26 mouse cellular contexts compared by ENCODE assay signal in genomic region chr6:38762006-38762405, GRCm38 (mm10).
DNase-seq lines count a peak whose midpoint lies in the region; ATAC-seq and TF ChIP-seq lines count a peak whose summit lies in the region.
"Had no signal": no experiment of that assay in that cellular context is flagged by ENCODE, and none has a peak within 500 bp of the region (broad histone marks: within the 10 kb centered on the region; RNA-seq: fewer than 3 reads in every experiment).

No protein-coding gene starts in this region.

- 90% methylated on average over 7 of the region's 7 CpGs for WGBS in heart, postnatal 0 days
- 92% methylated on average over 7 of the region's 7 CpGs for WGBS in heart, embryonic 12.5 days
- WGBS in kidney, adult 2 months = 85% methylated on average over 7 of the region's 7 CpGs
- 80% methylated on average over 7 of the region's 7 CpGs for WGBS in kidney, postnatal 0 days
- WGBS in kidney, embryonic 16.5 days = 86% methylated on average over 7 of the region's 7 CpGs

- no peak for TF ChIP-seq EP300 in heart, postnatal 0 days (IDR thresholded peaks at IDR 0.05; ENCODE audit: low read depth)

- 0 out of 2 replicates have a peak, but pooled peaks cover under 1% of the 10 kb centered on the region for H3K9me3 ChIP-seq in heart, postnatal 0 days (replicated peaks; ENCODE audit: control insufficient read depth, low read length)
- no peaks in the 10 kb centered on the region for H3K9me3 ChIP-seq in heart, embryonic 12.5 days (replicated peaks)
- H3K9me3 ChIP-seq in kidney, postnatal 0 days (replicated peaks; ENCODE audit: low read length) = no peaks in the 10 kb centered on the region
- no peaks in the 10 kb centered on the region for H3K9me3 ChIP-seq in kidney, embryonic 16.5 days (ENCODE audit: low read length)
- H3K9me3 ChIP-seq: embryonic facial prominence, embryonic 12.5 days; embryonic facial prominence, embryonic 15.5 days; heart, embryonic 15.5 days had no signal

- H3K27me3 ChIP-seq in heart, postnatal 0 days (ENCODE audit: control insufficient read depth, insufficient read depth, low read length) = no peaks in the 10 kb centered on the region
- H3K27me3 ChIP-seq in heart, embryonic 12.5 days (replicated peaks) = no peaks in the 10 kb centered on the region
- no peaks in the 10 kb centered on the region for H3K27me3 ChIP-seq in kidney, adult 2 months (replicated peaks; ENCODE audit: control insufficient read depth, insufficient read depth, low read length)
- H3K27me3 ChIP-seq in kidney, postnatal 0 days (ENCODE audit: insufficient read depth, low read length) = no peaks in the 10 kb centered on the region
- no peaks in the 10 kb centered on the region for H3K27me3 ChIP-seq in kidney, embryonic 16.5 days (ENCODE audit: insufficient read depth, low read length)
- H3K27me3 ChIP-seq: embryonic facial prominence, embryonic 12.5 days; embryonic facial prominence, embryonic 15.5 days; heart, embryonic 15.5 days had no signal

- H3K4me2 ChIP-seq in heart, postnatal 0 days (ENCODE audit: low read depth, low read length) = no peak overlapping the region
- no peak overlapping the region for H3K4me2 ChIP-seq in heart, embryonic 12.5 days
- H3K4me2 ChIP-seq in kidney, postnatal 0 days (ENCODE audit: low read length) = no peak overlapping the region
- no peak overlapping the region for H3K4me2 ChIP-seq in kidney, embryonic 16.5 days (replicated peaks; ENCODE audit: low read depth, low read length)
- H3K4me2 ChIP-seq: embryonic facial prominence, embryonic 12.5 days; embryonic facial prominence, embryonic 15.5 days; heart, embryonic 11.5 days; heart, embryonic 15.5 days; hindbrain, embryonic 14.5 days had no signal

- no peak overlapping the region for H3K4me3 ChIP-seq in heart, postnatal 0 days (ENCODE audit: low read depth, low read length)
- H3K4me3 ChIP-seq in heart, embryonic 12.5 days = no peak overlapping the region
- no peak overlapping the region for H3K4me3 ChIP-seq in kidney, adult 2 months (ENCODE audit: insufficient read depth, low read depth, low read length)
- no peak overlapping the region for H3K4me3 ChIP-seq in kidney, postnatal 0 days (replicated peaks; ENCODE audit: low read depth, low read length)
- no peak overlapping the region for H3K4me3 ChIP-seq in kidney, embryonic 16.5 days (ENCODE audit: low read length)
- H3K4me3 ChIP-seq: embryonic facial prominence, embryonic 12.5 days; embryonic facial prominence, embryonic 15.5 days; gastrocnemius, adult 2 months; heart, embryonic 15.5 days had no signal

- ATAC-seq in heart, postnatal 0 days (ENCODE audit: insufficient read depth, low read depth) = no peak
- ATAC-seq in heart, embryonic 12.5 days (ENCODE audit: insufficient number of reproducible peaks, low FRiP score) = no peak
- no peak for ATAC-seq in kidney, postnatal 0 days (replicated peaks; ENCODE audit: low FRiP score, low read depth)
- ATAC-seq in kidney, embryonic 16.5 days (ENCODE audit: low FRiP score, low TSS enrichment) = no peak
- ATAC-seq: CD4-positive, CD25-positive, alpha-beta regulatory T cell, adult 4 months; forebrain, embryonic 14.5 days; forebrain, postnatal 0 days; hindbrain, postnatal 0 days; inflammation-experienced regulatory T-cells, adult 6 months had no signal

- H3K36me3 ChIP-seq in heart, postnatal 0 days (replicated peaks; ENCODE audit: control insufficient read depth, insufficient read depth, low read length) = no peaks in the 10 kb centered on the region
- H3K36me3 ChIP-seq in heart, embryonic 12.5 days = no peaks in the 10 kb centered on the region
- H3K36me3 ChIP-seq in kidney, adult 2 months (ENCODE audit: control insufficient read depth, insufficient read depth, low read length) = no peaks in the 10 kb centered on the region
- peaks cover 2% of the 10 kb centered on the region; the same call in 1 of the 2 replicates for H3K36me3 ChIP-seq in kidney, postnatal 0 days (ENCODE audit: insufficient read depth, low read length)
- H3K36me3 ChIP-seq in kidney, embryonic 16.5 days (ENCODE audit: insufficient read depth, low read length) = peaks cover 6% of the 10 kb centered on the region; the same call in 1 of the 2 replicates
- H3K36me3 ChIP-seq: embryonic facial prominence, embryonic 12.5 days; embryonic facial prominence, embryonic 15.5 days; heart, embryonic 15.5 days had no signal

- TF ChIP-seq POLR2A in kidney, adult 2 months (IDR thresholded peaks at IDR 0.05; ENCODE audit: low read depth, low read length) = no peak

- no peak for DNase-seq in heart, postnatal 0 days (ENCODE audit: low spot score)
- DNase-seq in kidney, adult 2 months = no peak
- DNase-seq in kidney, adult 8-10 months = no peak
- DNase-seq in kidney, postnatal 0 days (ENCODE audit: low spot score) = no peak
- DNase-seq: adrenal gland, adult 2 months; adrenal gland, postnatal 14 days; cerebellum, adult 11 months; cerebellum, adult 2 months; cerebellum, adult 9-11 months; cerebellum, postnatal 25 days; forebrain, postnatal 0 days; gastrocnemius, adult 2 months; gastrocnemius, postnatal 14 days; heart, adult 18-20 months; heart, postnatal 14 days had no signal

- H3K9ac ChIP-seq in heart, postnatal 0 days (replicated peaks; ENCODE audit: low read depth, low read length) = no peak overlapping the region
- no peak overlapping the region for H3K9ac ChIP-seq in heart, embryonic 12.5 days
- H3K9ac ChIP-seq in kidney, postnatal 0 days (ENCODE audit: low read depth, low read length) = no peak overlapping the region
- H3K9ac ChIP-seq in kidney, embryonic 16.5 days (replicated peaks; ENCODE audit: low read length) = no peak overlapping the region
- H3K9ac ChIP-seq: embryonic facial prominence, embryonic 12.5 days; embryonic facial prominence, embryonic 15.5 days; forebrain, postnatal 0 days; heart, embryonic 15.5 days; hindbrain, embryonic 14.5 days had no signal

- H3K27ac ChIP-seq in heart, postnatal 0 days (ENCODE audit: low read depth) = 0 out of 2 replicates have a peak overlapping the region, but pooled peaks have one; percentile 47
- no peak overlapping the region for H3K27ac ChIP-seq in heart, embryonic 12.5 days (ENCODE audit: poor library complexity, severe bottlenecking)
- H3K27ac ChIP-seq in kidney, adult 2 months (ENCODE audit: insufficient read depth, low read depth, low read length) = peak overlapping the region; percentile 54; the same call in 1 of the 2 replicates
- H3K27ac ChIP-seq in kidney, postnatal 0 days = peak overlapping the region; percentile 42; the same call in 1 of the 2 replicates
- no peak overlapping the region for H3K27ac ChIP-seq in kidney, embryonic 16.5 days (ENCODE audit: low read length)
- H3K27ac ChIP-seq: embryonic facial prominence, embryonic 12.5 days; embryonic facial prominence, embryonic 15.5 days; hindbrain, embryonic 14.5 days; hindbrain, postnatal 0 days had no signal

- peaks cover 44% of the 10 kb centered on the region for H3K4me1 ChIP-seq in heart, postnatal 0 days (ENCODE audit: control insufficient read depth, insufficient read depth)
- H3K4me1 ChIP-seq in heart, embryonic 12.5 days (replicated peaks) = peaks cover 57% of the 10 kb centered on the region
- H3K4me1 ChIP-seq in kidney, adult 2 months (ENCODE audit: control insufficient read depth, insufficient read depth, low read length) = peaks cover 18% of the 10 kb centered on the region
- H3K4me1 ChIP-seq in kidney, postnatal 0 days (replicated peaks; ENCODE audit: insufficient read depth, low read length) = no peaks in the 10 kb centered on the region; the same call in 1 of the 2 replicates
- peaks cover 31% of the 10 kb centered on the region for H3K4me1 ChIP-seq in kidney, embryonic 16.5 days (ENCODE audit: insufficient read depth, low read length)

- TF ChIP-seq CTCF in heart, postnatal 0 days (IDR thresholded peaks at IDR 0.05; ENCODE audit: low read depth) = no peak
- no peak for TF ChIP-seq CTCF in kidney, adult 2 months (conservative IDR thresholded peaks at IDR 0.05; ENCODE audit: insufficient read depth, insufficient read length, low read depth, low read length)
- TF ChIP-seq CTCF in kidney, postnatal 0 days (IDR thresholded peaks at IDR 0.05; ENCODE audit: low read depth) = no peak

Comparison
In these comparisons a context has a peak if more than half of its experiments do, and no peak if none do; other contexts are left out.
1. H3K27ac ChIP-seq: peak in heart, postnatal 0 days (single experiment), kidney, adult 2 months (single experiment) and kidney, postnatal 0 days (single experiment); none in heart, embryonic 12.5 days (single experiment) and kidney, embryonic 16.5 days (single experiment).